Mouse (Mus musculus) forebrain, embryonic 12.5 days (tissue): ENCODE measurements around the gene Pan3. TPM values are rescaled to one million over a fixed set of nuclear protein-coding genes. Genes with fewer than 3 reads are reported as not detected.

Source experiments
- ATAC-seq: fragments of 200-750 bp; cut with Nextera tagmentation; 2 replicates; pipeline ENCODE4 v1.8.0; 2017; ENCODE audit warnings: moderate TSS enrichment; ENCODE audit not compliant: low FRiP score
- H3K27ac ChIP-seq: fragments of 300-500 bp; sonication (generic); 2 replicates; pipeline ENCODE4 v1.5.1; 2016; ENCODE audit warnings: mild to moderate bottlenecking
- H3K27me3 ChIP-seq: fragments of 300-500 bp; sonication (generic); 2 replicates; pipeline ENCODE4 v1.6.1; 2016; ENCODE audit warnings: mild to moderate bottlenecking
- H3K36me3 ChIP-seq: fragments of 300-500 bp; sonication (generic); replicated peaks from 2 replicates; pipeline ENCODE4 v1.6.1; 2016; ENCODE audit warnings: mild to moderate bottlenecking
- H3K4me1 ChIP-seq: fragments of 300-500 bp; sonication (generic); 2 replicates; pipeline ENCODE4 v1.6.1; 2016
- H3K4me2 ChIP-seq: fragments of 300-500 bp; sonication (generic); 2 replicates; pipeline ENCODE4 v1.6.1; 2016; ENCODE audit warnings: mild to moderate bottlenecking, moderate library complexity
- H3K4me3 ChIP-seq: fragments of 300-500 bp; sonication (generic); replicated peaks from 2 replicates; pipeline ENCODE4 v1.5.1; 2016; ENCODE audit warnings: mild to moderate bottlenecking
- H3K9ac ChIP-seq: fragments of 300-500 bp; sonication (generic); 2 replicates; pipeline ENCODE4 v1.6.1; 2016; ENCODE audit warnings: mild to moderate bottlenecking
- H3K9me3 ChIP-seq: fragments of 300-500 bp; sonication (generic); 2 replicates; pipeline ENCODE4 v1.6.1; 2016
- WGBS: fragments of 180-500 bp; shearing (Covaris S2); methylation state at CpG from one replicate; pipeline ENCODE4 v1.1.7; 2016; 5-methylcytosine and 5-hydroxymethylcytosine counted together
- polyA plus RNA-seq: library from polyadenylated mRNA; unstranded; fragments of >200 nt; fragmentation: Nextera tagmentation; extraction: Ambion mirVana; gene quantifications from 2 replicates; pipeline ENCODE4 v1.2.1, GENCODE M21; 2016

Pan3 gene
- polyA plus RNA-seq, 1 experiment from 2014 or later, result 43.4 TPM

DNA sequence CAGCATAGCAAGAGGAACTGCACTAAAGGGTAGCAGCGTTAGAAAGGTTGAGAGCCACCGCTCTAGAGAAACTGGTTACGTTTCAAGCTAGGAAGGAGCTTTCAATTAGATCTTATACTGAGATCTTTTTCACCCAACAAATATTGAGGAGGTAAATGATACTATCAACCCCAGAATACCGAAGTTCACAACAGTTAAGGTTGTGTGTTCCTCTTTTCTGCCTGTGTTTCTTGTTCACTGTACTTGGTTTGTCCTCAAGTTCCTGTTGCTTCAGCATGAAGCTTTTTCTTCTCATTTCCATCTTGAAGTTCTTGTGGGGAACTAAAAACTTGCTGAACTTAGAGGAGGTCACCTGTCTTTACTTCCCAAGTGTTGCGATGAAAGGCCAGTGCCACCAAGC lies 41.2 kb downstream of the Pan3 start:
- Histone ChIP-seq H3K9ac (no peak overlapping the region), H3K36me3 (peaks cover 11% of the 10 kb centered on the region), H3K4me2 (no peak overlapping the region), H3K4me3 (no peak overlapping the region), H3K9me3 (no peaks in the 10 kb centered on the region), H3K4me1 (no peaks in the 10 kb centered on the region), H3K27ac (no peak overlapping the region), H3K27me3 (no peaks in the 10 kb centered on the region)
- 96% methylated on average over 5 of the region's 5 CpGs for WGBS
- ATAC-seq, result no peak

DNA sequence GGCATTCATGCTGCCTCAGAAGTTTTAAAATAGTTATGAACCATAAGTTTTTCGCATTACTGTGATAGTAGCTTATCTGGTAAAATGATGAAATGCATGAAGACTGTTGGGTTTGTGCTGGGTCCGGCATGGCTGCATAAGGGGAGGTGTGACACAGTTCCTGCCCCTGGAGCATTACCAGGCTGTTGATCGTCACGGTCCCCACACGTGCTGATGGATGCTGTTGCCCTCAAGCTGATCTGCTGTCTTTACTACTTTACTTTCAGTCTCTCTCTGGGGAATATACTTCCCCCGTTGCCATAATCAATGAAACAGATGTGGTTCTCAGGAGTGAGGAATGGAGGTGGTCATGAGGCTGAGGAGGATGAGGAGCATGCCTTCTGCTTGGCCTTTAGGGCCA lies 43.1 kb downstream of the Pan3 start:
- Histone ChIP-seq H3K27ac (no peak overlapping the region), H3K9me3 (no peaks in the 10 kb centered on the region), H3K4me3 (no peak overlapping the region), H3K9ac (no peak overlapping the region), H3K4me1 (no peaks in the 10 kb centered on the region), H3K4me2 (no peak overlapping the region), H3K36me3 (peaks cover 3% of the 10 kb centered on the region; the same call in 1 of the 2 replicates), H3K27me3 (no peaks in the 10 kb centered on the region)
- WGBS, result 93% methylated on average over 6 of the region's 6 CpGs
- ATAC-seq, result no peak

DNA sequence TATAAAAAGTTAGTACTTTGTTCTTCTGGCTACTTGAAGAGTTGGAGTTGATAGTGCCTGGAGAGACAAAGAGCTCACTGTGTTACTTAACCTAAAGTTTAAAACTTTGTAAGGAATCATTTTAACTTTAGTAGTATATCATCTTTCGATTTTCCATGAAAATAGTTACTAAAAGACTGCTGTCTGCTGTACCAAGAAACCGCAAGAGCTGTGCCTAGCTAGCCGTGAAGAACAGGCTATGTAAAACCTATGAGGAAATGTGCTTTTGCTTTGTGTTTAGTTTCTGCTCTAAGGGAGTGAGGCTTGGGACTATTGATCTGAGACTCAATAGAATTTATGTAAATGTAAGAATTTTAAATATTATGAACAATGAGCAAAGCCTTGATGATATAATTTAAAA lies 43.9 kb downstream of the Pan3 start:
- no peak overlapping the region for H3K4me3 ChIP-seq
- WGBS, result 83% methylated on average over 3 of the region's 3 CpGs

DNA sequence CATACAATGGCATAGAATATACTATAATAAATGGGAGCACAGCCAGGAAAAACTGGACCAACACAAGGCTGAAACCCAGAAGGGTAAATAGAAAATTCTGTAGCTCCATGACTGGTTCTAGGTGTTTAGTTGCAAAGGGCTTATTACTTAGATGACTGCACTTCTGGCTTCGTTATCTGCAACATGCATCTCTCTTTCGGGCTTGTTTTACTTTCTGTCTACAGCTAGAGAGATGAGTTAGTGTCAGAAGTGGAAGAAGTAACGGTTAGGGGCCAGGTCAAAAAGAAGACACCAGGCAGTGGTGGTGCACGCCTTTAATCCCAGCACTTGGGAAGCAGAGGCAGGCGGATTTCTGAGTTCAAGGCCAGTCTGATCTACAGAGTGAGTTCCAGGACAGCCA lies 46.1 kb downstream of the Pan3 start:
- Histone ChIP-seq H3K9me3 (no peaks in the 10 kb centered on the region), H3K4me1 (no peaks in the 10 kb centered on the region), H3K27me3 (no peaks in the 10 kb centered on the region), H3K36me3 (no peaks in the 10 kb centered on the region), H3K4me2 (no peak overlapping the region), H3K4me3 (no peak overlapping the region), H3K9ac (no peak overlapping the region), H3K27ac (no peak overlapping the region)
- WGBS, result 93% methylated on average over 5 of the region's 5 CpGs
- no peak for ATAC-seq

More for the DNA sequence above, 43.9 kb downstream of the Pan3 start:
- H3K4me1 ChIP-seq, result no peaks in the 10 kb centered on the region
- peaks cover 3% of the 10 kb centered on the region; the same call in 1 of the 2 replicates for H3K36me3 ChIP-seq
- no peak for ATAC-seq
- H3K4me2 ChIP-seq, result no peak overlapping the region
- no peaks in the 10 kb centered on the region for H3K9me3 ChIP-seq
- H3K27me3 ChIP-seq, result no peaks in the 10 kb centered on the region
- H3K27ac ChIP-seq, result no peak overlapping the region
- no peak overlapping the region for H3K9ac ChIP-seq

DNA sequence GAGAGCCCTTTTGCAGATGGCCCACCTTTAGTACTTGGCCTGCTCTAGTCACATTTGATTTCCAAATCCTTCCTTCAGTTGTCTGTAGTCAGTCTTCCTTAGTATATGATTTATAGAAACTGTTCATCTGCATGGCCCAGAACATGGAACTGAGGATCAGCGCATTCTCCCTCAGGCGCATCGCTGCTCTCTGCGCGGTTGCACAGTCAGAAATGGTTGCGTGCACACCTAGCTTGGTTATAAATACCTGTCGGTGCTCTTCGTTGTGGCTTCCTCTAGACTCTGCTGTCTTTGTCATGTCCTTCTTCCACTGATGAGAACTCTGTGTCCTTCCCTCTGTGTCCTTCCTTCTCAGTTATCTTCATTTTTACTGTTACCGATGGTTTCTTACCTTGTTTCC lies 47.1 kb downstream of the Pan3 start:
- Histone ChIP-seq H3K27ac (no peak overlapping the region), H3K36me3 (no peaks in the 10 kb centered on the region), H3K9me3 (no peaks in the 10 kb centered on the region), H3K4me2 (no peak overlapping the region), H3K4me1 (no peaks in the 10 kb centered on the region), H3K9ac (no peak overlapping the region), H3K27me3 (no peaks in the 10 kb centered on the region), H3K4me3 (no peak overlapping the region)
- ATAC-seq, result no peak
- WGBS, result 95% methylated on average over 9 of the region's 9 CpGs

DNA sequence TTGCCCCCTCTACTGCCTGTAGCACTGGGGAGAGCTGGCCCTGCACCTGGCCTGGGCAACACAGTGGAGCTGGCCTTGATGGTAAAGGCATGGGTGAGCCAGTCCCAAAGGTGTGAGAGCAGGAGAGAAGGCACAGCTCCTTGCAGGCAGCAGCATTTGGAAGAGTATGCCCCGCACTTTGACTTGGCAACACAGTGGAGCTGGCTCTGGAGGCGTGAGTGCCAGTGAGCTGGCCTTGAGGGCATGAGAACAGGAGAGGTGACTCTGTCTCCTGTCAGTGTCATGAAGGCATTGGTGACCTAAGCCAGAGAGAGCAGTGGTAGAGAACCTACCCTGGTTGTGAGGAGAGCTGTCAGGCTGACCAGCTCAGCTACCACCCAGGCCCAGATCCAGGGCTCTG lies 49.4 kb downstream of the Pan3 start:
- Histone ChIP-seq H3K4me1 (no peaks in the 10 kb centered on the region), H3K4me2 (no peak overlapping the region), H3K9ac (no peak overlapping the region), H3K4me3 (no peak overlapping the region), H3K36me3 (no peaks in the 10 kb centered on the region), H3K9me3 (no peaks in the 10 kb centered on the region), H3K27ac (no peak overlapping the region), H3K27me3 (no peaks in the 10 kb centered on the region)
- WGBS, result 96% methylated on average over 2 of the region's 2 CpGs
- no peak for ATAC-seq

DNA sequence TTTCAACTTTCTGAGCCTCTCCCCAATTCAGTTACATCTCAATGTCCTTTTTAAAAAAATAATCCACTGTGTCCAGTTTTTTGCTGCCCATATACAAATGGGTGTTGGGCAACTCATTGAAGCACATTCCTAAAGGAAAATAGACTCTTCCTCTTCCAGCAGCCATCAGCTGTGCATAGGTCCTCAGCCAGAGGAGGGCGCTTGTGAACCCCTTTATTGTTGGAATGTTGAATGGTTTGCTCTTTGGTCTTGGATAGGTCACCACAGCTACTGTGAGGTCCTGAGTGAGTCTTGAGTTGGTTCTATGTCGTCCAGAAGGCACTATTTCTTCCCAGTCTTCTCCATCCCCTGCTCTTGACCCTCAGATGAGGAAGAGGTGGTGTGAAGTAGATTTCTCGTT lies 54.2 kb downstream of the Pan3 start:
- Histone ChIP-seq H3K9ac (no peak overlapping the region), H3K36me3 (no peaks in the 10 kb centered on the region), H3K4me2 (no peak overlapping the region), H3K4me1 (no peaks in the 10 kb centered on the region), H3K9me3 (no peaks in the 10 kb centered on the region), H3K27me3 (no peaks in the 10 kb centered on the region), H3K4me3 (no peak overlapping the region), H3K27ac (no peak overlapping the region)
- no peak for ATAC-seq
- whole genome bisulfite sequencing, result 70% methylated on average over 3 of the region's 3 CpGs

DNA sequence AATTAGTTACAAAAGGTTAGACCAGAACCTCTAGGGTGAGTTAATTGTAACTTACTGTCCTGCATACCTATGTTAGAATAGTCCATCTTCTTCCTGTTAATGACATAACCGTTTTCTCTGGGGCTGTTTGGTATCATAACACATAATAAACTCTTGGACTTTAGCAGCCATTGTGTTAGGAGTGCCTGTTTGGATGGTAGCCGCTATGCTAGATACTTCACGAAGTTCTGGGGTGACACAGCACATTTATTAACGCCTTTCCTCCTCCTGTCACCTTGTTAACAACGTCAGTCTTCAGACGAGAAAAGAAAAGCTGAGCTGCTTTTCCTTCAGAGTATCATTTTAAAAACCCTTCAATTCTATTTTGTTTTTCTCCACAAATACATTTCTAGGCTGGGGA lies 59.3 kb downstream of the Pan3 start:
- no peaks in the 10 kb centered on the region for H3K27me3 ChIP-seq
- H3K9me3 ChIP-seq, result no peaks in the 10 kb centered on the region
- H3K9ac ChIP-seq, result no peak overlapping the region
- WGBS, result 79% methylated on average over 6 of the region's 6 CpGs
- H3K4me3 ChIP-seq, result no peak overlapping the region
- no peaks in the 10 kb centered on the region for H3K36me3 ChIP-seq
- H3K4me2 ChIP-seq, result no peak overlapping the region
- no peak overlapping the region for H3K27ac ChIP-seq
- no peak for ATAC-seq
- H3K4me1 ChIP-seq, result no peaks in the 10 kb centered on the region

DNA sequence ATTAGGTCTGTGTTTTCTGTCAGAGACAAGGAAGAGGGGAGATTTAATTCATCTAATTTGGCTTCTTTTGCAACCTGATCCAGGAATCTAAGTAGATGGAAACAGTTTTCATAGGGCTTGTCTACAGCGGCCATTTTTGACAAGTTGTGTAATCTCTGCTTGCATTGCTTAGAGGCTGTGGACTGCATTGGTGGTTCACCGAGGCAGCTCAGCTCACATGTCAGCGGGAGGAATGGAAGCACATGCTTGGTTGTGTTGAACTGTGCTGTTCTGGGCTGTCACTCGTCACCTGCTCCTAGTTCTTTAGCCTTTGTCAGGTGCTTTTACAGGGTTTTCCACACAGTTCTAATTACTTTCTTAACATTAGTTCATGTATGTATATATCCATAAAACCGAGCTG lies 60.9 kb downstream of the Pan3 start:
- Histone ChIP-seq H3K27me3 (no peaks in the 10 kb centered on the region), H3K36me3 (no peaks in the 10 kb centered on the region), H3K4me3 (no peak overlapping the region), H3K4me2 (no peak overlapping the region), H3K9me3 (no peaks in the 10 kb centered on the region), H3K4me1 (no peaks in the 10 kb centered on the region), H3K27ac (no peak overlapping the region), H3K9ac (no peak overlapping the region)
- ATAC-seq, result no peak
- 88% methylated on average over 5 of the region's 5 CpGs for WGBS

DNA sequence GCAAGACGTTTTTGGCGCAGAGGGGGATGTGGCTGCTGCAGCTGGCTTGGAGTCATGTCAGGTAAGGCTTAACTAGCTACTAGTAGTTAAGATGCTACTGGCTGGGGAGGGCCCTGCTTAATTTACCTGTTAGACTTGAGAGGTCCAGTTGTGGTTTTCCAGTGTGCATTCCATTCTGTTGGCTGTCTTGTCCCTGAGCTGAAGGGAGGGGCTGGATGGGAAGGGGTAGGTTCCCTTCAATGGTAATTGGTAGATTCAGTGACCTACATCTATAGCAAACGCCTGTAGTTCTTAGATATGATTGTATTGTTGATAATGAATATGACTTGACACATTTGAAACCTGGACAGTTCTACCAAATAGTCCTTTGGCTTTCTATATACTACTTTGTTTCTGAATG lies 62.5 kb downstream of the Pan3 start:
- no peak overlapping the region for H3K9ac ChIP-seq
- no peaks in the 10 kb centered on the region for H3K9me3 ChIP-seq
- H3K36me3 ChIP-seq, result no peaks in the 10 kb centered on the region
- no peak overlapping the region for H3K4me3 ChIP-seq
- no peak overlapping the region for H3K27ac ChIP-seq
- H3K4me2 ChIP-seq, result no peak overlapping the region
- WGBS, result 82% methylated on average over 3 of the region's 3 CpGs
- no peaks in the 10 kb centered on the region for H3K4me1 ChIP-seq
- H3K27me3 ChIP-seq, result no peaks in the 10 kb centered on the region
- no peak for ATAC-seq

DNA sequence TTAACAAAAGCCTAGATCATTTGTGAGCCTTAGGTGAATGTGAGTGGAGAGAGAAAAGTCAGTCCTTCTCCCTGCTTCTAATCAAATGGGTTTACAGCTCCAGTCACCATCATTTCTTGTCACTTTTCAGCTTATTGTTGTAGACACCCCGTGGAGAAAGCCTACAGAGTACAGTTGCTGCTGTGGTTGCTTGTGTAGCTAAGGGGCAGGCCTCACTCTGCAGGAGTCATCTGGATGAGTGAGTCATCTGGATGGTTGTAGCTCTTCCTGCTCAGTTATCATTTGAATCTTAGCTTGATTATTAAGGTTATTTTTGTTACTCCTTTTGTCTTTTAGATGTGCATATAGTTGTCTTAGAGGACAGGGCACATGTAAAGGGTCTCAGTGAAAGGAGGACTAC lies 63.2 kb downstream of the Pan3 start:
- Histone ChIP-seq H3K36me3 (no peaks in the 10 kb centered on the region), H3K9ac (no peak overlapping the region), H3K4me2 (no peak overlapping the region), H3K4me1 (no peaks in the 10 kb centered on the region), H3K4me3 (no peak overlapping the region), H3K27ac (no peak overlapping the region), H3K9me3 (no peaks in the 10 kb centered on the region), H3K27me3 (no peaks in the 10 kb centered on the region)
- ATAC-seq, result no peak
- 87% methylated on average over 1 of the region's 1 CpGs for WGBS

DNA sequence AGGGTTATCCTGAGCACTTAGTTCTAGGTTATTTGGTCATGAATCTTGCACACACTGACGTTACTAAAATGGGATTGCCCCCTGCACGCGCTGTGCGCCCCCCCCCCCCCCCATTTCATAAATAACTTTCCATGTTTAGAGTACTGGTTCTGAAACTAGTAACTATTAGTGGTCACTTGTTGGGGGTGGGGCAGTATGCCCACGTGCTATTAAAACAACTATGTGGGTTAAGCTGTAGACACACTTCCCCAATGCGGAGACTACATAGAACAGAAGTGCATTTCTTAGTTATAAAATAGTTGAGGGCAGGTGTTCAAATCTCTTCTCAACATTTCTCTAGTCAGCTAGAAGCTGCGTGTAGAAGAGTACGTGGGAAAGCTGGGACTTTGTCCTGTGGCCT lies 63.7 kb downstream of the Pan3 start:
- Histone ChIP-seq H3K36me3 (no peaks in the 10 kb centered on the region), H3K9ac (no peak overlapping the region), H3K27me3 (no peaks in the 10 kb centered on the region), H3K4me2 (no peak overlapping the region), H3K4me3 (no peak overlapping the region), H3K27ac (no peak overlapping the region), H3K9me3 (no peaks in the 10 kb centered on the region), H3K4me1 (no peaks in the 10 kb centered on the region)
- WGBS, result 89% methylated on average over 8 of the region's 8 CpGs
- ATAC-seq, result no peak

DNA sequence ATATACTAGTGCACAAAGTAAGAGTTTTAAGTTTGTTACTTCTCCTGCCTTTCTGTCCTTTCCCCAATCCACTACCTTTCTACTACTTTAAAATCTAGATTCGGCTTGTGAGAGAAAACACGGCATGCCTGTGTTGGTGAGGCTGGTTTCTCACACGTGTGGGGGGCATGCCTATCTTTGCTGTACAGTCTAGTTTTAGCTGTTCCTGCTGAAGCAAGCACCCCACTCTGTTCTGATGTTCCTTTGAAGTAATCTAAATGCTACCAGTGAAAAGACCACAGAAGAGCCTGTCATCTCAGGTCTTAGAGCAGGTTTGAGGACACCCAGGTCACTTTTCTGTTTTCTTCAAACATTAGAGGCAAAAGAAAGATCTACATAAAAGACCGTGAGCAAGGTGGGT lies 64.4 kb downstream of the Pan3 start:
- no peak for ATAC-seq
- WGBS, result 90% methylated on average over 4 of the region's 4 CpGs
- Histone ChIP-seq H3K9ac (no peak overlapping the region), H3K4me2 (no peak overlapping the region), H3K4me1 (no peaks in the 10 kb centered on the region), H3K4me3 (no peak overlapping the region), H3K36me3 (no peaks in the 10 kb centered on the region), H3K27ac (no peak overlapping the region), H3K9me3 (no peaks in the 10 kb centered on the region), H3K27me3 (no peaks in the 10 kb centered on the region)
